Mouse (Mus musculus): ENCODE results near the gene Tstd1. TPM values are rescaled to one million over a fixed set of nuclear protein-coding genes. Genes with fewer than 3 reads are reported as not detected.

The Tstd1 gene
- 2.9 TPM for polyA plus RNA-seq (2014; fragmentation: Illumina TruSeq; extraction: RNeasy Lipid Tissue Mini Kit (QIAGEN cat#74804); ENCODE audit: low read depth, low replicate concordance)

GRCm38 (mm10) chr1:171418660-171419059, at the start of gene Tstd1:
Tstd1 (plus strand) TSS chr1:171418872.

GRCm38 (mm10) chr1:171369845-171370556, 48.7 kb upstream of the Tstd1 start, which contains the start of gene Nectin4:
Nectin4 (plus strand) TSS chr1:171370099.

GRCm38 (mm10) chr1:171388376-171389102, 30.1 kb upstream of the Tstd1 start, which contains the start of gene Arhgap30:
Arhgap30 (plus strand) TSS chr1:171388954.

GRCm38 (mm10) chr1:171410947-171411484, 7.7 kb upstream of the Tstd1 start, which contains the start of gene Usf1:
Usf1 (plus strand) TSS chr1:171411313.

GRCm38 (mm10) chr1:171437264-171438013, 18.8 kb downstream of the Tstd1 start, which contains the start of gene F11r:
F11r (plus strand) TSS chr1:171437535.

Other genes with a start within 250 kb of the Tstd1 start
- gene Pcp4l1, start 222.6 kb upstream of the Tstd1 start, polyA plus RNA-seq (2014; fragmentation: Illumina TruSeq; extraction: RNeasy Lipid Tissue Mini Kit (QIAGEN cat#74804); ENCODE audit: low read depth, low replicate concordance): 6.5 TPM
- gene Nr1i3, start 204.9 kb upstream of the Tstd1 start, polyA plus RNA-seq (2014; fragmentation: Illumina TruSeq; extraction: RNeasy Lipid Tissue Mini Kit (QIAGEN cat#74804); ENCODE audit: low read depth, low replicate concordance): not detected
- gene Tomm40l, start 196.4 kb upstream of the Tstd1 start, polyA plus RNA-seq (2014; fragmentation: Illumina TruSeq; extraction: RNeasy Lipid Tissue Mini Kit (QIAGEN cat#74804); ENCODE audit: low read depth, low replicate concordance): 7.3 TPM
- gene Apoa2, start 193.8 kb upstream of the Tstd1 start, polyA plus RNA-seq (2014; fragmentation: Illumina TruSeq; extraction: RNeasy Lipid Tissue Mini Kit (QIAGEN cat#74804); ENCODE audit: low read depth, low replicate concordance): 3.9 TPM
- gene Fcer1g, start 184.5 kb upstream of the Tstd1 start, polyA plus RNA-seq (2014; fragmentation: Illumina TruSeq; extraction: RNeasy Lipid Tissue Mini Kit (QIAGEN cat#74804); ENCODE audit: low read depth, low replicate concordance): 10.8 TPM
- 1.2 TPM for gene Adamts4, start 168.5 kb upstream of the Tstd1 start, polyA plus RNA-seq (2014; fragmentation: Illumina TruSeq; extraction: RNeasy Lipid Tissue Mini Kit (QIAGEN cat#74804); ENCODE audit: low read depth, low replicate concordance)
- gene Ndufs2, start 167.5 kb upstream of the Tstd1 start, polyA plus RNA-seq (2014; fragmentation: Illumina TruSeq; extraction: RNeasy Lipid Tissue Mini Kit (QIAGEN cat#74804); ENCODE audit: low read depth, low replicate concordance): 89.0 TPM
- gene B4galt3, start 148.5 kb upstream of the Tstd1 start, polyA plus RNA-seq (2014; fragmentation: Illumina TruSeq; extraction: RNeasy Lipid Tissue Mini Kit (QIAGEN cat#74804); ENCODE audit: low read depth, low replicate concordance): 2.3 TPM
- 6.2 TPM for gene Ppox, start 137.7 kb upstream of the Tstd1 start, polyA plus RNA-seq (2014; fragmentation: Illumina TruSeq; extraction: RNeasy Lipid Tissue Mini Kit (QIAGEN cat#74804); ENCODE audit: low read depth, low replicate concordance)
- gene Usp21, start 130.9 kb upstream of the Tstd1 start, polyA plus RNA-seq (2014; fragmentation: Illumina TruSeq; extraction: RNeasy Lipid Tissue Mini Kit (QIAGEN cat#74804); ENCODE audit: low read depth, low replicate concordance): 15.0 TPM
- 101 TPM for gene Ufc1, start 123.8 kb upstream of the Tstd1 start, polyA plus RNA-seq (2014; fragmentation: Illumina TruSeq; extraction: RNeasy Lipid Tissue Mini Kit (QIAGEN cat#74804); ENCODE audit: low read depth, low replicate concordance)
- gene Dedd, start 89.7 kb upstream of the Tstd1 start, polyA plus RNA-seq (2014; fragmentation: Illumina TruSeq; extraction: RNeasy Lipid Tissue Mini Kit (QIAGEN cat#74804); ENCODE audit: low read depth, low replicate concordance): 6.7 TPM
- gene Nit1, start 73.2 kb upstream of the Tstd1 start, polyA plus RNA-seq (2014; fragmentation: Illumina TruSeq; extraction: RNeasy Lipid Tissue Mini Kit (QIAGEN cat#74804); ENCODE audit: low read depth, low replicate concordance): 43.5 TPM
- gene Pfdn2, start 73.2 kb upstream of the Tstd1 start, polyA plus RNA-seq (2014; fragmentation: Illumina TruSeq; extraction: RNeasy Lipid Tissue Mini Kit (QIAGEN cat#74804); ENCODE audit: low read depth, low replicate concordance): 39.6 TPM
- gene Klhdc9, start 58.1 kb upstream of the Tstd1 start, polyA plus RNA-seq (2014; fragmentation: Illumina TruSeq; extraction: RNeasy Lipid Tissue Mini Kit (QIAGEN cat#74804); ENCODE audit: low read depth, low replicate concordance): 0.97 TPM
- 0.40 TPM for gene Nectin4, start 48.8 kb upstream of the Tstd1 start, polyA plus RNA-seq (2014; fragmentation: Illumina TruSeq; extraction: RNeasy Lipid Tissue Mini Kit (QIAGEN cat#74804); ENCODE audit: low read depth, low replicate concordance)
- gene Arhgap30, start 29.9 kb upstream of the Tstd1 start, polyA plus RNA-seq (2014; fragmentation: Illumina TruSeq; extraction: RNeasy Lipid Tissue Mini Kit (QIAGEN cat#74804); ENCODE audit: low read depth, low replicate concordance): 1.3 TPM
- 0.69 TPM for gene Usf1, start 7.6 kb upstream of the Tstd1 start, polyA plus RNA-seq (2014; fragmentation: Illumina TruSeq; extraction: RNeasy Lipid Tissue Mini Kit (QIAGEN cat#74804); ENCODE audit: low read depth, low replicate concordance)
- 51.7 TPM for gene F11r, start 18.7 kb downstream of the Tstd1 start, polyA plus RNA-seq (2014; fragmentation: Illumina TruSeq; extraction: RNeasy Lipid Tissue Mini Kit (QIAGEN cat#74804); ENCODE audit: low read depth, low replicate concordance)
- 1.2 TPM for gene Alyref2, start 84.6 kb downstream of the Tstd1 start, polyA plus RNA-seq (2014; fragmentation: Illumina TruSeq; extraction: RNeasy Lipid Tissue Mini Kit (QIAGEN cat#74804); ENCODE audit: low read depth, low replicate concordance)
- not detected for gene Itln1, start 116.4 kb downstream of the Tstd1 start, polyA plus RNA-seq (2014; fragmentation: Illumina TruSeq; extraction: RNeasy Lipid Tissue Mini Kit (QIAGEN cat#74804); ENCODE audit: low read depth, low replicate concordance)
- 0.61 TPM for gene Cd244a, start 140.3 kb downstream of the Tstd1 start, polyA plus RNA-seq (2014; fragmentation: Illumina TruSeq; extraction: RNeasy Lipid Tissue Mini Kit (QIAGEN cat#74804); ENCODE audit: low read depth, low replicate concordance)
- 0.57 TPM for gene Ly9, start 188.5 kb downstream of the Tstd1 start, polyA plus RNA-seq (2014; fragmentation: Illumina TruSeq; extraction: RNeasy Lipid Tissue Mini Kit (QIAGEN cat#74804); ENCODE audit: low read depth, low replicate concordance)
- gene Slamf7, start 234.2 kb downstream of the Tstd1 start, polyA plus RNA-seq (2014; fragmentation: Illumina TruSeq; extraction: RNeasy Lipid Tissue Mini Kit (QIAGEN cat#74804); ENCODE audit: low read depth, low replicate concordance): 1.9 TPM

Measured in kidney, adult 10 weeks (tissue).